Mouse (Mus musculus) kidney, embryonic 16.5 days (tissue): ENCODE results near the gene Smcr8. TPM values are rescaled to one million over a fixed set of nuclear protein-coding genes. Genes with fewer than 3 reads are reported as not detected.
A peak's percentile ranks its signal among the peaks of the same experiment; 100 is the strongest.

ENCODE experiments used
- ATAC-seq: fragments of 200-750 bp; cut with Nextera tagmentation; 2 replicates; pipeline ENCODE4 v1.8.0; 2017; ENCODE audit warnings: moderate TSS enrichment; ENCODE audit not compliant: low FRiP score, low TSS enrichment
- H3K27ac ChIP-seq: fragments of 300-500 bp; sonication (generic); 2 replicates; pipeline ENCODE4 v1.5.1; 2014; ENCODE audit warnings: low read length
- H3K27me3 ChIP-seq: fragments of 300-500 bp; sonication (generic); 2 replicates; pipeline ENCODE4 v1.6.1; 2014; ENCODE audit warnings: low read length, control low read depth, mixed read lengths; ENCODE audit not compliant: insufficient read depth
- H3K36me3 ChIP-seq: fragments of 300-500 bp; sonication (generic); 2 replicates; pipeline ENCODE4 v1.6.1; 2014; ENCODE audit warnings: low read length, control low read depth, mixed read lengths; ENCODE audit not compliant: insufficient read depth
- H3K4me1 ChIP-seq: fragments of 300-500 bp; sonication (generic); 2 replicates; pipeline ENCODE4 v1.6.1; 2014; ENCODE audit warnings: low read length, control low read depth, mixed read lengths; ENCODE audit not compliant: insufficient read depth
- H3K4me2 ChIP-seq: fragments of 300-500 bp; sonication (generic); replicated peaks from 2 replicates; pipeline ENCODE4 v1.6.1; 2014; ENCODE audit warnings: low read depth, low read length
- H3K4me3 ChIP-seq: fragments of 300-500 bp; sonication (generic); 2 replicates; pipeline ENCODE4 v1.5.1; 2014; ENCODE audit warnings: mild to moderate bottlenecking, low read length
- H3K9ac ChIP-seq: fragments of 300-500 bp; sonication (generic); replicated peaks from 2 replicates; pipeline ENCODE4 v1.6.1; 2014; ENCODE audit warnings: low read length
- H3K9me3 ChIP-seq: fragments of 300-500 bp; sonication (generic); 2 replicates; pipeline ENCODE4 v1.6.1; 2016; ENCODE audit warnings: low read length, control low read depth
- WGBS: fragments of 180-500 bp; shearing (Covaris S2); extraction: QIAGEN DNeasy Blood & Tissue Kit; methylation state at CpG from one replicate; pipeline ENCODE4 v1.1.7; 2014; 5-methylcytosine and 5-hydroxymethylcytosine counted together
- polyA plus RNA-seq: library from polyadenylated mRNA; unstranded; fragments of >200 nt; fragmentation: Nextera tagmentation; extraction: Ambion mirVana; gene quantifications from 2 replicates; pipeline ENCODE4 v1.2.1, GENCODE M21; 2015

Smcr8 gene
- polyA plus RNA-seq, 1 experiment from 2014 or later, result 6.6 TPM

- Histone ChIP-seq H3K9ac (no peak overlapping the region), H3K4me2 (no peak overlapping the region), H3K36me3 (peaks cover 62% of the 10 kb centered on the region), H3K4me3 (no peak overlapping the region), H3K27ac (no peak overlapping the region), H3K9me3 (no peaks in the 10 kb centered on the region), H3K27me3 (no peaks in the 10 kb centered on the region), H3K4me1 (no peaks in the 10 kb centered on the region)
- 98% methylated on average over 7 of the region's 7 CpGs for WGBS
- no peak for ATAC-seq
Observed at GRCm38 (mm10) chr11:60755570-60755969, 21.8 kb upstream of the Smcr8 start.

GRCm38 (mm10) chr11:60761681-60762080, 15.6 kb upstream of the Smcr8 start:
- H3K4me1 ChIP-seq, result no peaks in the 10 kb centered on the region
- ATAC-seq, result no peak
- WGBS, result 94% methylated on average over 3 of the region's 3 CpGs
- no peak overlapping the region for H3K4me3 ChIP-seq
- H3K36me3 ChIP-seq, result peaks cover 35% of the 10 kb centered on the region
- no peak overlapping the region for H3K4me2 ChIP-seq
- no peak overlapping the region for H3K27ac ChIP-seq
- H3K27me3 ChIP-seq, result no peaks in the 10 kb centered on the region
- H3K9me3 ChIP-seq, result no peaks in the 10 kb centered on the region
- H3K9ac ChIP-seq, result no peak overlapping the region

GRCm38 (mm10) chr11:60766969-60767368, 10.4 kb upstream of the Smcr8 start:
- no peaks in the 10 kb centered on the region for H3K9me3 ChIP-seq
- H3K27me3 ChIP-seq, result no peaks in the 10 kb centered on the region
- H3K4me1 ChIP-seq, result no peaks in the 10 kb centered on the region
- no peak overlapping the region for H3K4me2 ChIP-seq
- H3K36me3 ChIP-seq, result peaks cover 6% of the 10 kb centered on the region; the same call in 1 of the 2 replicates
- H3K4me3 ChIP-seq, result no peak overlapping the region
- no peak for ATAC-seq
- H3K9ac ChIP-seq, result no peak overlapping the region
- H3K27ac ChIP-seq, result no peak overlapping the region
- WGBS, result 86% methylated on average over 4 of the region's 4 CpGs

DNA sequence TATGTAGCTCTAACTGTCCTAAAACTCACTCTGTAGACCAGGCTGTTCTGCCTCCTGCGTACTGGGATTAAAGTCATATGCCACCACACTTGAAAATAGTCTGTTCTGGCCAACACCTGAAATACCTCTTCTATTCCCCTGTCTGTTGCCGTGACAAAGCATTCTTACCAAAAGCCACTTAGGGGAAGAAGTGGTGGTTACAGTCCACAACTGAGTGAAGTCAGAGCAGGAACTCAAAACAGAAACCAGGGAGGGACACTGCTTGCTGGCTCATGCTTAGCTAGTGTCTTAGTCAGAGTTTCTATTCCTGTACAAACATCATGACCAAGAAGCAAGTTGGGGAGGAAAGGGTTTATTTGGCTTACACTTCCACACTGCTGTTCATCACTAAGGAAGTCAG, 8.0 kb upstream of the Smcr8 start:
- Histone ChIP-seq H3K27ac (no peak overlapping the region), H3K36me3 (peaks cover 5% of the 10 kb centered on the region; the same call in 1 of the 2 replicates), H3K9ac (no peak overlapping the region), H3K9me3 (no peaks in the 10 kb centered on the region), H3K4me3 (no peak overlapping the region), H3K4me2 (no peak overlapping the region), H3K27me3 (no peaks in the 10 kb centered on the region), H3K4me1 (no peaks in the 10 kb centered on the region)
- no peak for ATAC-seq
- 95% methylated on average over 2 of the region's 2 CpGs for WGBS

GRCm38 (mm10) chr11:60770776-60771175, 6.5 kb upstream of the Smcr8 start:
- Histone ChIP-seq H3K36me3 (no peaks in the 10 kb centered on the region), H3K9me3 (no peaks in the 10 kb centered on the region), H3K4me3 (no peak overlapping the region), H3K27me3 (no peaks in the 10 kb centered on the region), H3K4me1 (peaks cover 10% of the 10 kb centered on the region), H3K9ac (no peak overlapping the region), H3K4me2 (no peak overlapping the region), H3K27ac (no peak overlapping the region)
- WGBS, result 83% methylated on average over 3 of the region's 3 CpGs
- ATAC-seq, result no peak

DNA sequence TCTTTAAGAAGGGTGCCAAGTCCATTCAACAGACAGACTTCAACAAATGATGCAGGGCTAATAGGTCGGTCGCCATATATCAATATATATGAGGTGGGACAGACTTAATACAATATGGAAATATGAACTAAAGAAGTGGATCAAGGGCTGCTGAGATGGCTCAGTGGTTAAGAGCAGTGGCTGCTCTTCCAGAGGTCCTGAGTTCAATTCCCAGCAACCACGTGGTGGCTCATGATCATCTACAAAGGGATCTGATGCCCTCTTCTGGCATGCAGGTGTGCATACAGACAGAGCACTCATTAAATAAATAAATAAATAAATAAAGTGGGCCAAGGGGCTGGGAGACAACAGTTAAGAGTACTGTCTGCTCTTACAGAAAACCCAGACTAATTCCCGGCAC, 5.2 kb upstream of the Smcr8 start:
- H3K4me2 ChIP-seq, result no peak overlapping the region
- 85% methylated on average over 4 of the region's 4 CpGs for WGBS
- no peak overlapping the region for H3K27ac ChIP-seq
- no peak overlapping the region for H3K9ac ChIP-seq
- no peak for ATAC-seq
- no peak overlapping the region for H3K4me3 ChIP-seq
- no peaks in the 10 kb centered on the region for H3K27me3 ChIP-seq
- H3K9me3 ChIP-seq, result no peaks in the 10 kb centered on the region
- H3K4me1 ChIP-seq, result peaks cover 15% of the 10 kb centered on the region
- no peaks in the 10 kb centered on the region for H3K36me3 ChIP-seq

- 0 out of 2 replicates have a peak overlapping the region, but pooled peaks have one; percentile 22 for H3K9ac ChIP-seq
- no peak overlapping the region for H3K4me3 ChIP-seq
- no peak overlapping the region for H3K27ac ChIP-seq
- H3K4me1 ChIP-seq, result peaks cover 25% of the 10 kb centered on the region
- H3K36me3 ChIP-seq, result peaks cover 7% of the 10 kb centered on the region; the same call in 1 of the 2 replicates
- no peaks in the 10 kb centered on the region for H3K27me3 ChIP-seq
- no peak overlapping the region for H3K4me2 ChIP-seq
- ATAC-seq, result no peak
- H3K9me3 ChIP-seq, result no peaks in the 10 kb centered on the region
- WGBS, result 86% methylated on average over 3 of the region's 3 CpGs
Observed at GRCm38 (mm10) chr11:60774158-60774689, 3.1 kb upstream of the Smcr8 start.

GRCm38 (mm10) chr11:60774841-60775240, 2.5 kb upstream of the Smcr8 start:
- Histone ChIP-seq H3K36me3 (peaks cover 12% of the 10 kb centered on the region; the same call in 1 of the 2 replicates), H3K4me1 (peaks cover 31% of the 10 kb centered on the region), H3K4me2 (no peak overlapping the region; the same call in 1 of the 2 replicates), H3K9ac (0 out of 2 replicates have a peak overlapping the region, but pooled peaks have one; percentile 19), H3K4me3 (no peak overlapping the region), H3K9me3 (no peaks in the 10 kb centered on the region), H3K27me3 (no peaks in the 10 kb centered on the region), H3K27ac (no peak overlapping the region)
- ATAC-seq, result no peak
- WGBS, result 81% methylated on average over 1 of the region's 1 CpGs

GRCm38 (mm10) chr11:60775578-60775977, 1.7 kb upstream of the Smcr8 start:
- Histone ChIP-seq H3K9me3 (no peaks in the 10 kb centered on the region), H3K27me3 (no peaks in the 10 kb centered on the region), H3K9ac (peak overlapping the region; percentile 77; the same call in 1 of the 2 replicates), H3K4me3 (peak overlapping the region; percentile 69), H3K27ac (no peak overlapping the region), H3K4me1 (peaks cover 38% of the 10 kb centered on the region), H3K36me3 (peaks cover 16% of the 10 kb centered on the region; the same call in 1 of the 2 replicates), H3K4me2 (peak overlapping the region; percentile 93)
- WGBS, result 48% methylated on average over 6 of the region's 6 CpGs
- no peak for ATAC-seq

DNA sequence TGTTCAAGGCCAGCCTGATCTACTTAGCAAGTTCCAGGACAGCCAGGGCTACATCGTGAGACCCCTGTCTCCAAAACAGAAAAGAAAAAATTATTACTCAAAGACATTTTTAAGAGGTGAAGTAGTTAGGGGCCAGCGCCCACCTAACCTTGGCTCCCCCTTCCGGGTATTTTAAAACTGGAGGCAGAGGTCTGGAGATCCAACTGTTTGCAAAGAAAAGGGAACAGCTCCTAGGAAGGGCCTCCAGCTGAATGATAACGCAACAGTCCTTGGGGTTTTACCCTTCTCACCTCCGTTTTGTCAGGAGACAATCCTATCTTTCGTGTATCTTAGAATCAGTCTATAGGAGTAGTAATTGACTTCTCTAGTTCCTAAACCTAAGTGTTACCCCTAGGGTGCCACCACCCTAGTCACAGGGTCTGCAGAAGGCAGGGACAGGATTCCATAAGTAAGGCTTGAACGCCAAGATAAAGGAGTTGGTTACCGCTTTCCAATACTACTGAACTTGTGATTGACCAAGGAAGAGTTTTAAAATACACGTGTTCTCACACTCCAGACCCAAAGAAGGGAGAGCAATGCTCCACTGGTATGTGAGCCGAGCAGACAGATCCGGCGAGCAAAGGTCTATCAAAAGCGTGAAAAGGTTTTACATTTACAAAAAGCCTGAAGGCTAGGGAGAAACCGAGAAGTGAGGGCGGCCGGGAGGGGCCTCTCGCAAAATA, 1.1 kb upstream of the Smcr8 start:
- Histone ChIP-seq H3K9ac (peak overlapping the region; percentile 77), H3K4me3 (peak overlapping the region; percentile 69), H3K9me3 (no peaks in the 10 kb centered on the region), H3K4me1 (peaks cover 45% of the 10 kb centered on the region), H3K27ac (peak overlapping the region; percentile 91), H3K36me3 (peaks cover 16% of the 10 kb centered on the region; the same call in 1 of the 2 replicates), H3K4me2 (peak overlapping the region; percentile 93), H3K27me3 (no peaks in the 10 kb centered on the region)
- WGBS, result 1% methylated on average over 17 of the region's 17 CpGs
- no peak for ATAC-seq
